Mouse (Mus musculus) neural tube, embryonic 10.5 days (tissue): ENCODE measurements around the gene Gm7694.

Experiments used
- DNase-seq: peaks from one replicate; pipeline ENCODE4 v3.0.0-alpha.2; 2017; ENCODE audit warnings: low spot score; ENCODE audit errors: extremely low spot score

The Gm7694 gene

GRCm38 (mm10) chr1:170282415-170283129 lies 23.6 kb downstream of the Gm7694 start:
- DNase-seq, result no peak

- no peak for DNase-seq
Observed at GRCm38 (mm10) chr1:170277016-170277415, 29.1 kb downstream of the Gm7694 start, which contains the start of gene Sh2d1b1. TSS of gene Sh2d1b1 (plus strand) at chr1:170277320.

GRCm38 (mm10) chr1:170273252-170273651 lies 32.9 kb downstream of the Gm7694 start:
- DNase-seq, result no peak

- DNase-seq, result no peak
Observed at GRCm38 (mm10) chr1:170270696-170271095, 35.4 kb downstream of the Gm7694 start.

- DNase-seq, result no peak
Observed at GRCm38 (mm10) chr1:170270281-170270680, 35.9 kb downstream of the Gm7694 start.

GRCm38 (mm10) chr1:170255560-170255910 lies 50.6 kb downstream of the Gm7694 start:
- DNase-seq, result peak; percentile 90

- no peak for DNase-seq
Observed at GRCm38 (mm10) chr1:170254893-170255559, 51.1 kb downstream of the Gm7694 start.
